8 mouse cellular contexts compared by ENCODE assay signal in genomic region chr2:32167819-32168218, GRCm38 (mm10). TPM values are rescaled to one million over a fixed set of nuclear protein-coding genes. Genes with fewer than 3 reads are reported as not detected.
A peak's percentile ranks its signal among the peaks of the same experiment; 100 is the strongest.
DNase-seq lines count a peak whose midpoint lies in the region; ATAC-seq and TF ChIP-seq lines count a peak whose summit lies in the region.

No protein-coding gene starts in this region.

- peak; percentile 69 for ATAC-seq in Patski
- ATAC-seq in erythroblast, adult 5-6 weeks (replicated peaks; ENCODE audit: low FRiP score, poor library complexity, severe bottlenecking) = peak; percentile 64
- ATAC-seq in heart, embryonic 15.5 days (replicated peaks; ENCODE audit: insufficient number of reproducible peaks, insufficient read depth, low FRiP score, low read depth) = peak; percentile 81
- peak; percentile 69 for ATAC-seq in liver, postnatal 0 days
- ATAC-seq in neural tube, embryonic 11.5 days (ENCODE audit: insufficient read depth, low FRiP score, low TSS enrichment) = peak; percentile 61

- peaks cover 80% of the 10 kb centered on the region for H3K4me1 ChIP-seq in heart, embryonic 15.5 days (replicated peaks)
- peaks cover 42% of the 10 kb centered on the region for H3K4me1 ChIP-seq in liver, postnatal 0 days (ENCODE audit: insufficient read depth)
- H3K4me1 ChIP-seq in neural tube, embryonic 11.5 days (ENCODE audit: control insufficient read depth, insufficient read depth, low read length) = peaks cover 27% of the 10 kb centered on the region

- peak overlapping the region; percentile 91 for H3K27ac ChIP-seq in heart, embryonic 15.5 days
- peak overlapping the region; percentile 95 for H3K27ac ChIP-seq in liver, postnatal 0 days (ENCODE audit: low read depth)
- H3K27ac ChIP-seq in neural tube, embryonic 11.5 days (ENCODE audit: low read depth, low read length) = peak overlapping the region; percentile 79

- no peak for TF ChIP-seq CTCF in Patski (IDR thresholded peaks at IDR 0.05)
- TF ChIP-seq CTCF in liver, postnatal 0 days (IDR thresholded peaks at IDR 0.05; ENCODE audit: low read depth) = peak; percentile 59

- DNase-seq in A20 (ENCODE audit: low read depth, low spot score) (peak; percentile 89), Patski (ENCODE audit: low read depth, low spot score) (no peak)
- DNase-seq in kidney, postnatal 25 days = peak; percentile 62 to 83
- peak; percentile 79 for DNase-seq in liver, postnatal 0 days
- DNase-seq in neural tube, embryonic 11.5 days (ENCODE audit: low spot score) = peak; percentile 67
- DNase-seq in thymus, postnatal 10 days (ENCODE audit: low spot score in 2 of 2) = peak; percentile 89 to 92

- H3K9ac ChIP-seq in heart, embryonic 15.5 days = peak overlapping the region; percentile 29; the same call in 1 of the 2 replicates
- peak overlapping the region; percentile 47 for H3K9ac ChIP-seq in liver, postnatal 0 days (replicated peaks)
- peak overlapping the region; percentile 44 for H3K9ac ChIP-seq in neural tube, embryonic 11.5 days (ENCODE audit: low read length)

- peak overlapping the region; percentile 16 for H3K4me3 ChIP-seq in heart, embryonic 15.5 days
- H3K4me3 ChIP-seq in liver, postnatal 0 days (ENCODE audit: low read depth, low read length) = no peak overlapping the region
- H3K4me3 ChIP-seq in neural tube, embryonic 11.5 days (ENCODE audit: low read depth, low read length) = no peak overlapping the region

- peak overlapping the region; percentile 59 for H3K4me2 ChIP-seq in heart, embryonic 15.5 days
- peak overlapping the region; percentile 59 for H3K4me2 ChIP-seq in liver, postnatal 0 days (ENCODE audit: low read depth, low read length)
- peak overlapping the region; percentile 31 for H3K4me2 ChIP-seq in neural tube, embryonic 11.5 days (ENCODE audit: low read depth)

- WGBS in heart, embryonic 15.5 days = 3% methylated on average over 7 of the region's 7 CpGs
- 5% methylated on average over 7 of the region's 7 CpGs for WGBS in liver, postnatal 0 days (ENCODE audit: insufficient replicate concordance)
- WGBS in neural tube, embryonic 11.5 days = 3% methylated on average over 7 of the region's 7 CpGs

- no peaks in the 10 kb centered on the region for H3K27me3 ChIP-seq in Patski
- H3K27me3 ChIP-seq in heart, embryonic 15.5 days = no peaks in the 10 kb centered on the region
- no peaks in the 10 kb centered on the region for H3K27me3 ChIP-seq in liver, postnatal 0 days (ENCODE audit: insufficient read depth, low read length)
- no peaks in the 10 kb centered on the region for H3K27me3 ChIP-seq in neural tube, embryonic 11.5 days (ENCODE audit: control insufficient read depth, insufficient read depth, low read length)

- POLR2A ChIA-PET in Patski (lab: Charles Lee) = no interaction called here

- no peak for TF ChIP-seq EP300 in liver, postnatal 0 days (IDR thresholded peaks at IDR 0.05; ENCODE audit: low read depth)

- no peaks in the 10 kb centered on the region for H3K36me3 ChIP-seq in heart, embryonic 15.5 days
- no peaks in the 10 kb centered on the region; the same call in 1 of the 2 replicates for H3K36me3 ChIP-seq in liver, postnatal 0 days (replicated peaks; ENCODE audit: insufficient read depth, low read length)
- H3K36me3 ChIP-seq in neural tube, embryonic 11.5 days (ENCODE audit: control insufficient read depth, insufficient read depth, low read length) = no peaks in the 10 kb centered on the region

- H3K9me3 ChIP-seq in heart, embryonic 15.5 days (replicated peaks) = no peaks in the 10 kb centered on the region
- no peaks in the 10 kb centered on the region for H3K9me3 ChIP-seq in liver, postnatal 0 days (ENCODE audit: low read length)
- H3K9me3 ChIP-seq in neural tube, embryonic 11.5 days (ENCODE audit: control insufficient read depth, low read length) = no peaks in the 10 kb centered on the region

- in situ Hi-C loops in Patski (cut with MboI; ENCODE audit: low pct_unique_long_range_greater_than_20kb) = no loop called here

- CTCF ChIA-PET in Patski (lab: Charles Lee) = interaction anchor here (0.7 kb wide), 1 partner anchor 37 kb away, joined by 3 read pairs; no protein-coding TSS in a partner anchor

RNA-seq across cellular contexts. Expression of gene Prrc2b, which starts 16.9 kb away (rescaled TPM):
- 81.9 TPM for polyA plus RNA-seq in Patski (2021)
- 12.3 and 13.0 TPM in 2 replicates for total RNA-seq in erythroblast, adult 5-6 weeks (2015; ENCODE audit: low replicate concordance)
- total RNA-seq in erythroblast, adult 5-6 weeks (2017; ENCODE audit: low replicate concordance) = 10.8 and 13.7 TPM in 2 replicates
- polyA plus RNA-seq in heart, embryonic 15.5 days (2015; fragmentation: Nextera tagmentation; extraction: Ambion mirVana) = 21.0 and 34.8 TPM in 2 replicates
- 7.5 and 8.4 TPM in 2 replicates for polyA plus RNA-seq in liver, postnatal 0 days (2015; fragmentation: Nextera tagmentation; extraction: Ambion mirVana)
- polyA plus RNA-seq in neural tube, embryonic 11.5 days (2014; fragmentation: Nextera tagmentation; extraction: Ambion mirVana) = 73.9 and 81.1 TPM in 2 replicates
